Mouse (Mus musculus) layer of hippocampus, adult 2 months (tissue): ENCODE results near the gene Ugt3a2. TPM values are rescaled to one million over a fixed set of nuclear protein-coding genes. Genes with fewer than 3 reads are reported as not detected.

ENCODE experiments used
- DNase-seq, 2 experiments: peaks; one replicate each; pipeline ENCODE4 v3.0.0; 2022; ENCODE audit warnings: low spot score in 2 of 2
- H3K27ac ChIP-seq: fragments of 200-600 bp; 2 replicates; pipeline ENCODE4 v1.8.1; 2022
- H3K4me3 ChIP-seq: fragments of 200-600 bp; 2 replicates; pipeline ENCODE4 v1.8.1; 2022; ENCODE audit warnings: mild to moderate bottlenecking
- CTCF ChIP-seq: fragments of 200-600 bp; conservative IDR thresholded peaks from 2 replicates; pipeline ENCODE4 v1.8.1; 2022; ENCODE audit warnings: antibody characterized with exemption, mild to moderate bottlenecking, moderate library complexity
- long read RNA-seq, 2 experiments: library from polyadenylated mRNA; stranded (forward); transcript quantifications; one replicate each; pipeline ENCODE4 v2.0.0; 2021; ENCODE audit warnings: borderline mapping rate in 2 of 2
- total RNA-seq, 2 experiments: library from RNA; stranded (reverse); gene quantifications; 2 replicates each; pipeline ENCODE4 v1.2.3; 2021

The Ugt3a2 gene
- not detected for total RNA-seq
- long read RNA-seq, experiment 1 = 0 reads
- long read RNA-seq, experiment 2 = 0 reads

GRCm38 (mm10) chr15:9335341-9335740 is at the start of gene Ugt3a2:
Ugt3a2 (plus strand) TSS chr15:9335550.
- no peak for TF ChIP-seq CTCF
- no peak for DNase-seq
- Histone ChIP-seq H3K27ac (no peak within 1 kb of the TSS), H3K4me3 (no peak within 1 kb of the TSS)

- TF ChIP-seq CTCF = peak; percentile 35
- H3K27ac ChIP-seq = no peak overlapping the region
- no peak overlapping the region for H3K4me3 ChIP-seq
- no peak for DNase-seq
These were observed 45.7 kb upstream of the Ugt3a2 start for GRCm38 (mm10) chr15:9289660-9290059.

GRCm38 (mm10) chr15:9305978-9306692 is 29.2 kb upstream of the Ugt3a2 start:
- H3K4me3 ChIP-seq = no peak overlapping the region
- no peak for DNase-seq
- no peak for TF ChIP-seq CTCF
- no peak overlapping the region for H3K27ac ChIP-seq

- no peak overlapping the region for H3K27ac ChIP-seq
- no peak for DNase-seq
- no peak overlapping the region for H3K4me3 ChIP-seq
- no peak for TF ChIP-seq CTCF
These were observed 754 bp upstream of the Ugt3a2 start for GRCm38 (mm10) chr15:9334596-9334995.

GRCm38 (mm10) chr15:9336616-9337015 is 1.3 kb downstream of the Ugt3a2 start:
- Histone ChIP-seq H3K4me3 (no peak overlapping the region), H3K27ac (no peak overlapping the region)
- no peak for TF ChIP-seq CTCF
- DNase-seq = no peak

GRCm38 (mm10) chr15:9337021-9337420 is 1.7 kb downstream of the Ugt3a2 start:
- DNase-seq = no peak
- H3K4me3 ChIP-seq = no peak overlapping the region
- H3K27ac ChIP-seq = no peak overlapping the region
- TF ChIP-seq CTCF = no peak

- no peak for DNase-seq
- H3K27ac ChIP-seq = no peak overlapping the region
- H3K4me3 ChIP-seq = no peak overlapping the region
- TF ChIP-seq CTCF = 0 out of 2 replicates have a peak, but pooled peaks have one; percentile 6
These were observed 13.4 kb downstream of the Ugt3a2 start for GRCm38 (mm10) chr15:9348739-9349138.

GRCm38 (mm10) chr15:9362801-9363200 is 27.5 kb downstream of the Ugt3a2 start:
- Histone ChIP-seq H3K4me3 (no peak overlapping the region), H3K27ac (no peak overlapping the region)
- DNase-seq = no peak
- peak; percentile 22 for TF ChIP-seq CTCF

GRCm38 (mm10) chr15:9368774-9369173 is 33.4 kb downstream of the Ugt3a2 start:
- no peak for TF ChIP-seq CTCF
- Histone ChIP-seq H3K4me3 (no peak overlapping the region), H3K27ac (no peak overlapping the region)
- DNase-seq = no peak

GRCm38 (mm10) chr15:9376281-9376680 is 40.9 kb downstream of the Ugt3a2 start:
- no peak for DNase-seq
- no peak for TF ChIP-seq CTCF
- no peak overlapping the region for H3K4me3 ChIP-seq

GRCm38 (mm10) chr15:9409475-9409874 is 74.1 kb downstream of the Ugt3a2 start:
- Histone ChIP-seq H3K27ac (no peak overlapping the region), H3K4me3 (no peak overlapping the region)
- no peak for DNase-seq
- no peak for TF ChIP-seq CTCF

More at GRCm38 (mm10) chr15:9376281-9376680, 40.9 kb downstream of the Ugt3a2 start:
- no peak overlapping the region for H3K27ac ChIP-seq

Other genes starting within 250 kb of the Ugt3a2 start
- gene Lmbrd2, start 195.0 kb upstream of the Ugt3a2 start, total RNA-seq = 10 to 100 TPM; 58.5 to 59.4 TPM
- gene Skp2, start 180.1 kb upstream of the Ugt3a2 start, total RNA-seq = 1 to 10 TPM; 4.6 to 4.9 TPM
- gene Ugt3a1, start 58.7 kb upstream of the Ugt3a2 start, total RNA-seq = not detected
- gene Capsl, start 100.5 kb downstream of the Ugt3a2 start, total RNA-seq = 1 to 10 TPM; 1.8 to 2.0 TPM
- under 1 TPM; 0.33 to 0.88 TPM for gene Il7r, start 194.6 kb downstream of the Ugt3a2 start, total RNA-seq